Mouse (Mus musculus) embryonic facial prominence, embryonic 11.5 days (tissue): ENCODE measurements at regions not wholly inside any gene's neighbourhood (a gene's known extent, or its start where the extent isn't known, plus 50 kb on each side); places are given as distances from the start of the nearest gene placed in this dataset.

ENCODE experiments used
- ATAC-seq: fragments of 200-750 bp; cut with Nextera tagmentation; replicated peaks from 2 replicates; pipeline ENCODE4 v1.8.0; 2017; ENCODE audit warnings: low read depth; ENCODE audit not compliant: insufficient number of reproducible peaks, low FRiP score, low TSS enrichment
- DNase-seq: peaks from one replicate; pipeline ENCODE4 v3.0.0-alpha.2; 2015; ENCODE audit warnings: low spot score
- H3K27ac ChIP-seq: fragments of 300-500 bp; sonication (generic); replicated peaks from 2 replicates; pipeline ENCODE4 v1.5.1; 2014; ENCODE audit warnings: mild to moderate bottlenecking, low read depth, low read length, control low read depth
- H3K27me3 ChIP-seq: fragments of 300-500 bp; sonication (generic); 2 replicates; pipeline ENCODE4 v1.6.1; 2014; ENCODE audit warnings: mild to moderate bottlenecking, low read length, moderate library complexity, mixed read lengths; ENCODE audit not compliant: control insufficient read depth, insufficient read depth
- H3K36me3 ChIP-seq: fragments of 300-500 bp; sonication (generic); replicated peaks from 2 replicates; pipeline ENCODE4 v1.6.1; 2014; ENCODE audit warnings: low read depth, mild to moderate bottlenecking, low read length, moderate library complexity, mixed read lengths; ENCODE audit not compliant: control insufficient read depth, insufficient read depth
- H3K4me1 ChIP-seq: fragments of 300-500 bp; sonication (generic); 2 replicates; pipeline ENCODE4 v1.6.1; 2014; ENCODE audit warnings: low read length, mixed read lengths; ENCODE audit not compliant: control insufficient read depth, insufficient read depth
- H3K4me2 ChIP-seq: fragments of 300-500 bp; sonication (generic); 2 replicates; pipeline ENCODE4 v1.6.1; 2014; ENCODE audit warnings: low read depth, mild to moderate bottlenecking, control low read depth, low read length, moderate library complexity
- H3K4me3 ChIP-seq: fragments of 300-500 bp; sonication (generic); 2 replicates; pipeline ENCODE4 v1.5.1; 2014; ENCODE audit warnings: low read depth, low read length, control low read depth
- H3K9ac ChIP-seq: fragments of 300-500 bp; sonication (generic); replicated peaks from 2 replicates; pipeline ENCODE4 v1.6.1; 2014; ENCODE audit warnings: mild to moderate bottlenecking, control low read depth, low read length
- H3K9me3 ChIP-seq: fragments of 300-500 bp; sonication (generic); replicated peaks from 2 replicates; pipeline ENCODE4 v1.6.1; 2016; ENCODE audit warnings: mild to moderate bottlenecking, low read length, inconsistent platforms, mixed read lengths; ENCODE audit not compliant: control insufficient read depth
- WGBS: fragments of 180-500 bp; shearing (Covaris S2); extraction: QIAGEN DNeasy Blood & Tissue Kit; methylation state at CpG from one replicate; pipeline ENCODE4 v1.1.7; 2014; 5-methylcytosine and 5-hydroxymethylcytosine counted together

- Histone ChIP-seq H3K4me3 (no peak overlapping the region), H3K4me2 (no peak overlapping the region), H3K9me3 (no peaks in the 10 kb centered on the region), H3K27ac (no peak overlapping the region), H3K27me3 (no peaks in the 10 kb centered on the region), H3K4me1 (no peaks in the 10 kb centered on the region), H3K9ac (no peak overlapping the region), H3K36me3 (no peaks in the 10 kb centered on the region)
- no peak for ATAC-seq
- no peak for DNase-seq
- 77% methylated on average over 4 of the region's 4 CpGs for WGBS
Measured at GRCm38 (mm10) chr5:39557376-39558001, 197.8 kb downstream of the Hs3st1 start.

- no peak for DNase-seq
- H3K27me3 ChIP-seq: no peaks in the 10 kb centered on the region
- no peak overlapping the region for H3K9ac ChIP-seq
- WGBS: 79% methylated on average over 2 of the region's 2 CpGs
- H3K4me3 ChIP-seq: no peak overlapping the region
- no peaks in the 10 kb centered on the region for H3K9me3 ChIP-seq
- H3K4me1 ChIP-seq: no peaks in the 10 kb centered on the region
- no peak overlapping the region for H3K27ac ChIP-seq
- H3K36me3 ChIP-seq: no peaks in the 10 kb centered on the region
- no peak for ATAC-seq
- H3K4me2 ChIP-seq: no peak overlapping the region
Measured at GRCm38 (mm10) chr5:39537044-39537443, 218.2 kb downstream of the Hs3st1 start.

DNA sequence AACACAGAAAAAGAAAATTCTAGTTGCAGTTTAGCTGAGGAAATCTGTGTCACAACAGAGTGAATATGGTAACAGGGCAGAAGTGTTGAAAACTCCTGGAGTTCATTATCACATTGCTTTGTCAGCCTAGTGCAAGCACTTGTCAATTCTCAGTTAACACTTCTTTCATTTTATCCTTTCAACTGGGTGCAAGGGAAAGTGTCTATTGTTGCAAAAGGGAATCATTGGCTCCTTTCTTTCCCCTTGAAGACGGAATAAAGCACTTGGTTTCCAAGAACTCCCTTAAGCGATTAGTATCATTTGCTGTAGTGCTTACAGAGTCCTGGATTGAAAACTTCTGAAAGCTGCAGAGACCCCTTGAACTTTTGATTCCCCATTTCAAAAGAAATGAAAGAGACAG lies 218.9 kb downstream of the Hs3st1 start:
- no peak overlapping the region for H3K4me2 ChIP-seq
- no peaks in the 10 kb centered on the region for H3K27me3 ChIP-seq
- WGBS: 62% methylated on average over 2 of the region's 2 CpGs
- H3K36me3 ChIP-seq: no peaks in the 10 kb centered on the region
- no peak overlapping the region for H3K27ac ChIP-seq
- H3K9me3 ChIP-seq: no peaks in the 10 kb centered on the region
- no peaks in the 10 kb centered on the region for H3K4me1 ChIP-seq
- DNase-seq: no peak
- H3K4me3 ChIP-seq: no peak overlapping the region
- H3K9ac ChIP-seq: no peak overlapping the region
- no peak for ATAC-seq

DNA sequence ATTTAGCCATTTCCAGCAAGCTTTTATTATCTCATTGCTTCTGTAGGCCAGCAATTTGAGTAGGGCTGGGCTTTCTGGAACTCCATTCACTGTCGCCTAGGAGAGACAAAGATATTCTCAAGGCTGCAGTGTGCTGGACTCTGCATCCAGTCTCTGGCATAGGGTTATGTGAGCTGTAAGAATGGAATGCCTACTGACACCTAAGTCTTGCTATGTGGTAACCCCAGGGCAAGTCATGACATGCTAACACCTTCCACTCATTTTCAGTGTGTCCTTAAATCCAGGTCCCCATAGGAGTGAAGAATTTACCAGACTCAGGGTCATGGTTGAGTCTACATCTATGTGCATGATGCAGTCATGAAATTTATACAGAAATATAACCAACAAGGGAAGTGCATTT lies 245.0 kb downstream of the Hs3st1 start:
- Histone ChIP-seq H3K9me3 (no peaks in the 10 kb centered on the region), H3K36me3 (no peaks in the 10 kb centered on the region), H3K27ac (no peak overlapping the region), H3K27me3 (no peaks in the 10 kb centered on the region), H3K4me1 (no peaks in the 10 kb centered on the region), H3K4me2 (no peak overlapping the region), H3K4me3 (no peak overlapping the region), H3K9ac (no peak overlapping the region)
- DNase-seq (no peak), ATAC-seq (no peak)
- 75% methylated on average over 1 of the region's 1 CpGs for WGBS

- ATAC-seq: no peak
- no peak overlapping the region for H3K9ac ChIP-seq
- WGBS: 61% methylated on average over 5 of the region's 5 CpGs
Measured at GRCm38 (mm10) chr5:39482756-39483155, 272.5 kb downstream of the Hs3st1 start.

DNA sequence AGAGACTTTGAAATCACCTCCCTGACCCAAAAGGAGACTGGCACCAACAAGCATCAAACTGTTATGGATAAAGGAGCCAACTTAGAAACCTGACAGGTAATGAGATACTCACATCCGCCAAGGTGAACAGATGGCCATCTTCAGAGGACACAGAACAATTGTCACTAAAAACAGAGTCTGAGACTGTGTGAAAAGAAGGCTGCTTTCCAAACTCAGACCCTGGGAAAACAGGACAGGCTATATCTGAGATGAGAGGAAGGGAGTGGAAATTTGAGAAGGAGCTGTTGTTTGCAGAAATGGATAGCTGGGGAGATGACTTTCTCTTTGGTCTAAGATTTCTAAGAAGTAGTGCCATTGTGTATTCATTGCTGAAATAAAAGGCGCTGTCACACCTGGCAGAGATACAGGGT lies 297.2 kb downstream of the Hs3st1 start:
- Histone ChIP-seq H3K9ac (no peak overlapping the region), H3K27ac (no peak overlapping the region), H3K9me3 (no peaks in the 10 kb centered on the region), H3K4me1 (no peaks in the 10 kb centered on the region), H3K27me3 (no peaks in the 10 kb centered on the region), H3K4me3 (no peak overlapping the region), H3K4me2 (no peak overlapping the region), H3K36me3 (no peaks in the 10 kb centered on the region)
- no peak for DNase-seq
- WGBS: 69% methylated on average over 2 of the region's 2 CpGs
- ATAC-seq: no peak

More at GRCm38 (mm10) chr5:39482756-39483155, 272.5 kb downstream of the Hs3st1 start:
- H3K4me3 ChIP-seq: no peak overlapping the region
- H3K27ac ChIP-seq: no peak overlapping the region
- H3K27me3 ChIP-seq: no peaks in the 10 kb centered on the region
- no peaks in the 10 kb centered on the region for H3K4me1 ChIP-seq
- H3K9me3 ChIP-seq: no peaks in the 10 kb centered on the region
- no peak overlapping the region for H3K4me2 ChIP-seq
- no peaks in the 10 kb centered on the region for H3K36me3 ChIP-seq
- DNase-seq: no peak

DNA sequence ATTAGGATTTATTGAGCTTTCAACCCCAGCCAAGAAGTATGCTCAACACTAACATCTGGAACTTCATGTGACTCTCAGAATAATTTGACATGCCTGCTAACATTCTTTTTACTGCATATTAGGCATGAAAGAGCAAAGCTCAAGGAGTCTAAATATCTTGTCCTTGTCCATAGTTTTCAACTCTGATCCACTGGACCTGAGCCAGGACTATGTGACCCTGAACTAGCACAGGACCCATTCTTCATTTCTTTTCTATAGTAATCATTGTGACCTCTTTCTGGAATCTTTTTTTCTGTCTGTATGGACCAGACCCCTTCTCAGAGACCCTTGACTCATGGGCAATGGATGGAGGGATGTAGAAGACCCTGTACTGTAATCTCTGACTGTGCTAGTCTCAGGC lies 301.6 kb downstream of the Hs3st1 start:
- ATAC-seq: no peak
- no peak overlapping the region for H3K27ac ChIP-seq
- no peaks in the 10 kb centered on the region for H3K36me3 ChIP-seq
- no peak for DNase-seq
- H3K4me3 ChIP-seq: no peak overlapping the region
- no peaks in the 10 kb centered on the region for H3K27me3 ChIP-seq
- H3K9me3 ChIP-seq: no peaks in the 10 kb centered on the region
- no peak overlapping the region for H3K4me2 ChIP-seq
- no peaks in the 10 kb centered on the region for H3K4me1 ChIP-seq
- no peak overlapping the region for H3K9ac ChIP-seq

DNA sequence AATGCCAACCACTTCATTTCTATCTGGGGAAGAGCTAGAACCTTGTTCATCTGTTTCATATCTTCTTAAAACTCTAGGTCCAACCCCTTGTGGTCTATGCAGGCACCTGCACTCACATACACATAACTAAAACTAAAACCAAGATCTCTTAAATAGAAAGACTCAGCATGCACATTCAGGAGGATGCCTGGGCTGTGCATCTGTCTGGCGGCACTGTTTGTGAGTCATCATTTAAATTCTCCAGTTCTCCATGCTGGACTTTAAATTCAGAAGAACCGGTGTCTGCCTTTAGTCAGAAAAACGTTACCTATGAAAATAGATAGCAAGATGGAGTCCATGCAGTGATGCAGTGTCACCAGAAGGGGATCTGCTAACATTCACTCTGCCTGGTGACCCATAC lies 314.5 kb downstream of the Hs3st1 start:
- H3K4me3 ChIP-seq: no peak overlapping the region
- H3K27me3 ChIP-seq: no peaks in the 10 kb centered on the region
- no peaks in the 10 kb centered on the region for H3K36me3 ChIP-seq
- no peak overlapping the region for H3K27ac ChIP-seq
- no peaks in the 10 kb centered on the region for H3K4me1 ChIP-seq
- no peak overlapping the region for H3K9ac ChIP-seq
- no peak overlapping the region for H3K4me2 ChIP-seq
- no peaks in the 10 kb centered on the region for H3K9me3 ChIP-seq
- ATAC-seq (no peak), DNase-seq (no peak)
- 86% methylated on average over 3 of the region's 3 CpGs for WGBS
